Mouse (Mus musculus) ES-E14 (cell line): ENCODE data around the gene Pde6d. TPM values are rescaled to one million over a fixed set of nuclear protein-coding genes. Genes with fewer than 3 reads are reported as not detected.

Experiments
- DNase-seq: peaks from one replicate; pipeline ENCODE4 v3.0.0-alpha.2; 2013; ENCODE audit warnings: low read depth, low spot score
- H3K27ac ChIP-seq: 2 replicates; pipeline ENCODE4 v1.5.1; 2012; ENCODE audit warnings: low read depth, mild to moderate bottlenecking, low read length, moderate library complexity, mixed read lengths; ENCODE audit not compliant: poor library complexity, insufficient read depth, severe bottlenecking
- H3K36me3 ChIP-seq: 2 replicates; pipeline ENCODE4 v1.6.1; 2012; ENCODE audit warnings: mild to moderate bottlenecking, low read length, moderate library complexity, mixed read lengths; ENCODE audit not compliant: control insufficient read depth, poor library complexity, insufficient read depth, severe bottlenecking
- H3K4me1 ChIP-seq, 2 experiments: fragments of 150-350 bp in 1 of 2; sonication (generic) in 1 of 2; 2 replicates each; pipeline ENCODE4 v1.6.1; 2012; ENCODE audit warnings: low read length in 2 of 2, mild to moderate bottlenecking in 1 of 2, mixed read lengths in 1 of 2; ENCODE audit not compliant: control insufficient read depth in 2 of 2, insufficient read depth in 2 of 2, poor library complexity in 1 of 2
- H3K4me3 ChIP-seq, 2 experiments: fragments of 150-350 bp in 1 of 2; sonication (generic) in 1 of 2; 2 replicates each; pipeline ENCODE4 v1.5.1; 2012; ENCODE audit warnings: low read length in 2 of 2, low read depth in 1 of 2, mild to moderate bottlenecking in 1 of 2, mixed read lengths in 1 of 2; ENCODE audit not compliant: insufficient read depth in 1 of 2, poor library complexity in 1 of 2, severe bottlenecking in 1 of 2
- H3K9ac ChIP-seq: 2 replicates; pipeline ENCODE4 v1.6.1; 2012; ENCODE audit warnings: low read depth, mild to moderate bottlenecking, low read length, mixed read lengths; ENCODE audit not compliant: poor library complexity, insufficient read depth, severe bottlenecking
- H3K9me3 ChIP-seq: fragments of 150-350 bp; sonication (generic); 2 replicates; pipeline ENCODE4 v1.6.1; 2012; ENCODE audit warnings: low read depth, mild to moderate bottlenecking, low read length; ENCODE audit not compliant: control insufficient read depth, insufficient read depth
- CHD2 ChIP-seq: IDR thresholded peaks from 2 replicates; pipeline ENCODE4 v1.6.1; 2014; ENCODE audit warnings: mild to moderate bottlenecking, low read depth, low read length, inconsistent platforms
- HCFC1 ChIP-seq: IDR thresholded peaks from 2 replicates; pipeline ENCODE4 v1.6.1; 2012; ENCODE audit warnings: low read length, inconsistent platforms, borderline replicate concordance; ENCODE audit not compliant: insufficient read depth
- MAFK ChIP-seq: IDR thresholded peaks from 2 replicates; pipeline ENCODE4 v1.6.1; 2014; ENCODE audit warnings: mild to moderate bottlenecking, low read depth, low read length, inconsistent platforms; ENCODE audit not compliant: insufficient read depth
- ZC3H11A ChIP-seq: IDR thresholded peaks from 2 replicates; pipeline ENCODE4 v1.6.1; 2012; ENCODE audit warnings: low read depth, mild to moderate bottlenecking, inconsistent platforms, low read length, borderline replicate concordance
- ZNF384 ChIP-seq: IDR thresholded peaks from 2 replicates; pipeline ENCODE4 v1.6.1; 2012; ENCODE audit warnings: low read depth, low read length, inconsistent platforms
- in situ Hi-C, 2 experiments: fragments of 600-800 bp; cut with MboI; formaldehyde crosslinking; loops; one replicate each; pipeline ENCODE4 v1.15.1; 2025; ENCODE audit warnings: low sequenced_read_pairs in 2 of 2, inconsistent platforms in 1 of 2; ENCODE audit not compliant: unreplicated experiment in 2 of 2
- total RNA-seq: library from RNA; depleted of rRNA; stranded (reverse); fragments of 300-350 nt; gene quantifications from 2 replicates; pipeline ENCODE4 v1.2.3, GENCODE M21; 2012

Pde6d gene
- total RNA-seq, 1 experiment: 9.2 TPM

- peaks cover 22% of the 10 kb centered on the region for H3K36me3 ChIP-seq
These were observed 58.4 kb downstream of the Pde6d start for GRCm38 (mm10) chr1:86523776-86524618.

GRCm38 (mm10) chr1:86522286-86522871, 60.0 kb downstream of the Pde6d start:
- H3K36me3 ChIP-seq: peaks cover 6% of the 10 kb centered on the region
- DNase-seq: no peak
- peak overlapping the region; percentile 37; the same call in 1 of the 2 replicates for H3K27ac ChIP-seq
- in situ Hi-C loops: no loop called here
- peaks cover 5 to 25% of the 10 kb centered on the region in 2 experiments for H3K4me1 ChIP-seq
- no peak for TF ChIP-seq ZNF384
- TF ChIP-seq HCFC1: no peak
- TF ChIP-seq MAFK: no peak
- peak overlapping the region; percentile 64 for H3K9ac ChIP-seq
- peak overlapping the region; percentile 14 to 17; a peak in 2 of 4 replicates for H3K4me3 ChIP-seq
- H3K9me3 ChIP-seq: no peaks in the 10 kb centered on the region

More at GRCm38 (mm10) chr1:86523776-86524618, 58.4 kb downstream of the Pde6d start:
- in situ Hi-C loops: no loop called here
- Histone ChIP-seq H3K9ac (peak overlapping the region; percentile 95), H3K4me3 (peak overlapping the region in 1 of 2 experiments; percentile 73; a peak in 1 of 4 replicates), H3K27ac (peak overlapping the region; percentile 96; the same call in 1 of the 2 replicates), H3K9me3 (no peaks in the 10 kb centered on the region), H3K4me1 (peaks cover 5 to 25% of the 10 kb centered on the region in 2 experiments)
- no peak for DNase-seq
- TF ChIP-seq CHD2 (no peak), ZNF384 (0 out of 2 replicates have a peak, but pooled peaks have one; percentile 39)

GRCm38 (mm10) chr1:86520361-86520760, 62.1 kb downstream of the Pde6d start:
- H3K36me3 ChIP-seq: no peaks in the 10 kb centered on the region
- TF ChIP-seq ZNF384: no peak
- TF ChIP-seq CHD2: no peak
- TF ChIP-seq ZC3H11A: no peak
- no peak for TF ChIP-seq MAFK
- TF ChIP-seq HCFC1: no peak
- H3K9ac ChIP-seq: no peak overlapping the region
- no peak overlapping the region for H3K27ac ChIP-seq
- H3K9me3 ChIP-seq: no peaks in the 10 kb centered on the region
- in situ Hi-C loops: no loop called here
- DNase-seq: no peak
- no peak overlapping the region for H3K4me3 ChIP-seq
- peaks cover 5 to 25% of the 10 kb centered on the region in 2 experiments for H3K4me1 ChIP-seq

GRCm38 (mm10) chr1:86517076-86517475, 65.4 kb downstream of the Pde6d start:
- Histone ChIP-seq H3K9ac (no peak overlapping the region), H3K4me3 (no peak overlapping the region), H3K9me3 (no peaks in the 10 kb centered on the region), H3K4me1 (peaks cover 0 to 9% of the 10 kb centered on the region in 2 experiments; a peak in 2 of 4 replicates), H3K27ac (no peak overlapping the region), H3K36me3 (no peaks in the 10 kb centered on the region)
- DNase-seq: no peak
- TF ChIP-seq HCFC1: no peak
- TF ChIP-seq MAFK: no peak
- TF ChIP-seq ZNF384: no peak
- TF ChIP-seq CHD2: no peak
- no peak for TF ChIP-seq ZC3H11A
- in situ Hi-C loops: no loop called here
